Mouse (Mus musculus) heart, postnatal 4 days (tissue): ENCODE measurements around the gene Khk. TPM values are rescaled to one million over a fixed set of nuclear protein-coding genes. Genes with fewer than 3 reads are reported as not detected.

Experiments used
- DNase-seq: peaks from one replicate; pipeline ENCODE4 v3.0.0; 2021
- total RNA-seq, 2 experiments: library from RNA; stranded (reverse); gene quantifications; 2 replicates each; pipeline ENCODE4 v1.2.3; 2021

Gene Khk
- total RNA-seq, 2 experiments from 2014 or later: 6.4 to 9.2 TPM

DNA sequence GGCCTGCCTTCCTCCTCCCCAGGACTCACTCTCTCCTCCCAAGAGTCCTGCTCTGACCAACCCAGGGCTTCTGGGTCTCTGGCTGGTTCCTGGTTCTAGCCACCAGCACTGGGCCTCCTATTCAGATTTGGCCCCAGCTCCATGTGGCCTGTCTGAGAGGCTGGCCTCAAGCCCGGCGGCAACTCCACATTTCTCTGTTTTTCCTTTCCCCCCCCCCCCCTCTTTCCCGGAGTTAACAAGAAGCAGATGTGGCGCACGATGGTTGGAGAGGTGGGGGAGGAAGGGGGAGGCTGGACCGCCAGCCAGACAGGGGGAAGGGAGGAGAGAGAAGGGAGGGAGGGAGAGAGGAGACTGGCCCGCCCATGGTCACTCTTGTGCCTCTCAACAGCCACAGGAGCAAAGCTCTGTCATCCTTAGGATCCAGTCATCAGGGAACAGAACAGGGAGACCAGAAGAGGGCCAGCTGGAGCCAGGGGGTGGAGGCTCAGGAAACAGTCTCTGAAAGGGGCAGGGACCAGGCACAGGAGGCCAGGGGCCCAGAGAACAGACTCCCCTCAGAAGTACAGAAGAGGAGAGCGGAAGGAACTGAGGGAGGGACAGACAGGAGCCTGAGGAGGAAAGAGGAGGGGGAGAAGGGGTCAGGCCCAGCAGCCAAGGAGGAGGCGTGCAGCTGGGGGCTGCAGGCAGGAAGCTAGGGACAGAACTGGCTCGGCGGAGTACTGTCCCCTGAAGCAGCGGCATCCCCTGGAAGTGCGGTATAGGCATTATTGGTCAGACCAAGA lies 8.0 kb upstream of the Khk start, which contains the start of gene Emilin1:
Gene Emilin1, plus strand, starts transcription at position 343 of the 782 bp plus-strand sequence.
- peak; percentile 79 for DNase-seq

GRCm38 (mm10) chr5:30914101-30914635 lies 7.1 kb upstream of the Khk start:
- no peak for DNase-seq

GRCm38 (mm10) chr5:30914849-30915248 lies 6.4 kb upstream of the Khk start:
- DNase-seq: no peak

DNA sequence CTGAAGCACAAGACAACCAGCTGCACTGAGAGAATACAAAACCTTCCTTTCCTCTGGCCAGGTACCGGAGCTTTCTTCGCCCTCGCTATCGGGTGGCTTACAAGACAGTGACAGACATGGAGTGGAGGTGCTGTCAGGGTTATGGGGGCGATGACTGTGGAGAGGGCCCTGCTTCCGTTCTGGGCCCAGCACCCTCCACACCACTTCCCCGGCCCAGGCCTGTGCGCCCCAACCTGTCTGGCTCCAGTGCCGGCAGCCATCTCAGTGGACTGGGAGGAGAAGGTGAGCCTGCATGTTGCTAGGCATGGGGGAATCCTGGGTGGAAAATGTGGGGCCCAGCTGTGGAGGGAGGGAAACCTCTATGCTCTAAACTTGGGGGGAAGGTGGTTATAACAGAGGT lies 5.8 kb upstream of the Khk start:
- peak; percentile 42 for DNase-seq

DNA sequence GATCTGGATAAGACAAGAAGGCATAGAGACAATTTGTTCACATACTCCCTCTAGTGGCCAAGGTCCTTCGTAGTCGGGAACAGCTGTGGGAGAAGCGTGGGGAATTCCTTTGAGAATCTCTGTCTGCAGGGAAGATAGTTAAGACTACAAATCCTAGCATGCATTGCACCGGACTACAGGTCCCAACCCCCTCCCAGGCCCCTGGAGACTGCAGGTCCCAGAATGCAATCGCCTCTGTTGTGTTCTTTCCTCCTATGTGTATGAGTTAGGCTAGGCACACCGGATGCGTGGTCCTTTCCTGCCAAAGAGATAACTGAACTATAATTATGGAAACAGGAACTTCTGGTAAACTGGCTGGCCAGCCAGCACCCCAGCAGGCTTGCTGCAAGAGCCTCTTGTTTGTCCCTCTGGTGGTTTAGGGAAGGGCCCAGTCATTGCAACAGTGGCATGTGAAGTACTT lies 5.2 kb upstream of the Khk start:
- DNase-seq: peak; percentile 90

GRCm38 (mm10) chr5:30916841-30917240 lies 4.4 kb upstream of the Khk start:
- DNase-seq: no peak

DNA sequence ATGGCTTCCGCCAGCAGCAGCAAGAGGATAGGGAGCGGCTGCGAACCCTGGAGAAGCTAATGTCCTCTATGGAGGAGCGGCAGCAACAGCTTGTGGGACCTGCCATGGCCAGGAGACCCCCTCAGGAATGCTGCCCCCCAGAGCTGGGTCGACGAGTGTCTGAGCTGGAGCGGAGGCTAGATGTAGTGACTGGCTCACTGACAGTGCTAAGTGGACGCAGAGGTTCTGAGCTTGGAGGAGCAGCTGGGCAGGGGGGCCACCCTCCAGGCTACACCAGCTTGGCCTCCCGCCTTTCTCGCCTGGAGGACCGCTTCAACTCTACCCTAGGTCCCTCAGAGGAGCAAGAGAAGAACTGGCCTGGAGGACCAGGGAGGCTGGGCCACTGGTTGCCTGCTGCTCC lies 3.9 kb upstream of the Khk start:
- no peak for DNase-seq

- no peak for DNase-seq
Measured at GRCm38 (mm10) chr5:30917891-30918670, 3.1 kb upstream of the Khk start.

- DNase-seq: no peak
Measured at GRCm38 (mm10) chr5:30918691-30919090, 2.5 kb upstream of the Khk start.

DNA sequence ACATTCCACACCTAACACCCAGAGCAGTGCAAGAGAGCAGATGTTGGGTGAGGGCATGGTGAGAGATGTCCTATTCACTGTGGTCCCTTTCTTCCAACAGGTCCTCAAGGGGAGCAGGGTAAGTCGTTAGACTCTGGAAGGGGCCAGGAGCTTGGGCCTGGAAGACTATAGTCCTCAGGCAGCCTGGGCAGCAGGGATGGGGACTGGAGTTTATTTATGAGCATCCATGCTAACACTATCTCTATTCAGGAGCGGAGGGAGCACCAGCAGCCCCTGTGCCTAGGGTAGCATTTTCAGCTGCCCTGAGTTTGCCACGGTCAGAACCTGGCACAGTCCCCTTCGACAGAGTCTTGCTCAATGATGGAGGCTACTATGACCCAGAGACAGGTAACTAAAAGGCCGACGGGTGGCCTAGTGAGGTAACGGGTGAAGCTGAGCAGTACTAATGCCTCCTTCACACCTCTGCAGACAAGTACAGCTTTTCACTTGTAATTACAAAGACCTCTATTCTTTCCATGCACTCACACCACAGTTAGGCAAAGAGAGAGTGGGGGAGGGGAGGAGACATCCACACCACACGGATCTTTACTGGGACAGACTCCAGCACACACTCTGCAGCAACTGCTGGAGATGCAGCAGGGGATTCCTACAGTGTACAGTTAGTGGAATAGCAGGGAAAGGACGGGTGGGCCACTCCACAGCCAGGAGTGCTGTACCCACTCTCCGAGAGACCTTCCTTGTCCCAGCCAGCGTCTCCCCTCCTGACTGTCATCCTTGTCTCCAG lies 1.2 kb upstream of the Khk start:
- DNase-seq: no peak

- no peak for DNase-seq
Measured at GRCm38 (mm10) chr5:30920621-30921020, 610 bp upstream of the Khk start.

DNA sequence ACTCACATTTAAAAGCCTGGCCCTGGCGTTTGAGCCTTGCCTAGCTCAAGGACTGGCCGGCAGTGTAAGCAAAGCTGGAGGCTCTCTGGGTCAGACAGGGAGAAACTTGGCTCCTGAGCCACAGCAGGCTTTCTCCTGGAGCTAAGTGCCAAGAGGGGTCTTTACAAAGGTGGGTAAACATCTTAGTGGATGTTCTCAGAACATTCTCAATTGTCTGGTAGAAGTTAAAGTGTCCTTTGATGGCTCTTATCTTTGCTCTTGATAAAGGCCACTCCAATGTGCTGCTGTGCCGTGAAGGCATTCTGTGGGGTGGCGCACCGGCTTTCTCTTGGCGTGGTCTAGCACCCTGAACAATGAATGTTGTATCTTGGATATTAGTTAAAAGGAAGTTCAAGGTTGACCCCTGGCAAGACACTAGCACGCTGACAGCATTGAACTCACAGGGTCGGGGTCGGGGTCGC lies 1.4 kb downstream of the Khk start:
- no peak for DNase-seq

DNA sequence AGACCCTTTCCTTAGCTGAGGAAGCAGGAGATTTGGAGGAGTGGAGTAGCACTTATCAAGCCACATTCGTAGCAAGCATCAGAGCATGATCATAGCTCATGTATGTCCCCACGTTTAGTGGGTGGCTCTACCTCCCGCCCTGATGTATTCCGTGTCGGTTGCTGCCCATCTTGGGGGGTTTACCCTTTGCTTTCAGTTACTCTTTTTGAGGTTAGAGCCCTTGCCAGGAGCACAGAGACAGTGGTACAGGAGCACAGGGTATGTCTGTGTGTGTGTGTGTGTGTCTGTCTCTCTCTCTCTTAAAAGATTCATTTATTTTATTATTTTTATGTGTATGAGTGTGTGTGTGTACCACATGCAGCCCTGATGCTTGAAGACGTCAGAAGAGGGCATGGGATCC lies 1.9 kb downstream of the Khk start:
- DNase-seq: no peak

DNA sequence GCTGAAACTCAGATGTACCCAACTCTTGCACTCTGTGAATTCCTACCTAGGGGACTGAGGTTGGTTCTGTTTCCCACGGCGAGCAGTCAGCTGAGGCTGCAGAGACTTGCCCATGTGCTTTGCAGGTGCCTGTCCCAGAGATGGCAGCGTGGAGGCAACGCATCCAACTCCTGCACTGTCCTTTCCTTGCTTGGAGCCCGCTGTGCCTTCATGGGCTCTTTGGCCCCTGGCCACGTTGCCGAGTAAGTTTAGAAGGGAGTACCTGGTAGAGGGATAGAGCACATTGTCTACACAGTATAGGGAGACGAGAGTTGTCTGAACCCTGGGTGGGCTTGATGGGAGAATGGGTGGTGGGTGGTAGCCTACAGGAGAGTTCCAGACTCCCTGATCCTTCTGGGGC lies 3.4 kb downstream of the Khk start:
- DNase-seq: no peak

- no peak for DNase-seq
Measured at GRCm38 (mm10) chr5:30925217-30925616, 4.0 kb downstream of the Khk start.

DNA sequence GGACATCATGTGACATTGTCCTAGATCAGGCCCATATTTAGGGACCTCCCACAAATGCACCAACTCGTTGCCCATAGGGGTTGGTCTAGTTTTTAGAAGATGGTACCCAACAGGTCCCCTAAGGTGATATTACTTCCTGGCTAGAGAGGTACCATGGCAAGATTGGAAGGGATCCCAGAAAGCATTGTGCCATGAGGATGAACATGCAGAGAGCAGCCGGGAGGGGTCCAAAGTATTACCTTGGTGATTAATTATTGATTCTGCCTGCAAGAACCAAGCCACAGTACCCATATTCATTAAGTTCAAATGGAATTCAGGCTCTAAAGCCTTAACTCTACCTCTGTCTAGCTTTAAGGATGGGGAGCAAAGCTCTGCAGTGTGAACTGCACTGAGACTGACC lies 4.8 kb downstream of the Khk start:
- no peak for DNase-seq

GRCm38 (mm10) chr5:30927945-30928529 lies 6.8 kb downstream of the Khk start:
- peak; percentile 27 for DNase-seq

- peak; percentile 89 for DNase-seq
Measured at GRCm38 (mm10) chr5:30930121-30930520, 8.9 kb downstream of the Khk start.

DNA sequence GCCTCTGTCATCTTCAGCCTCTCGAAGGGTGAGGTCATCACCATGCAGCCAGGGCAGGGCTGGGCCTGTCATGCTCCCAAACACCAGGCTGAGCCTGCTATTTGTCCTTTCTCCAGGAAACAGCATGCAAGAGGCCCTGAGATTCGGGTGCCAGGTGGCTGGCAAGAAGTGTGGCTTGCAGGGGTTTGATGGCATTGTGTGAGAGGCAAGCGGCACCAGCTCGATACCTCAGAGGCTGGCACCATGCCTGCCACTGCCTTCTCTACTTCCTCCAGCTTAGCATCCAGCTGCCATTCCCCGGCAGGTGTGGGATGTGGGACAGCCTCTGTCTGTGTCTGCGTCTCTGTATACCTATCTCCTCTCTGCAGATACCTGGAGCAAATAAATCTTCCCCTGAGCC lies 9.6 kb downstream of the Khk start:
- no peak for DNase-seq

DNA sequence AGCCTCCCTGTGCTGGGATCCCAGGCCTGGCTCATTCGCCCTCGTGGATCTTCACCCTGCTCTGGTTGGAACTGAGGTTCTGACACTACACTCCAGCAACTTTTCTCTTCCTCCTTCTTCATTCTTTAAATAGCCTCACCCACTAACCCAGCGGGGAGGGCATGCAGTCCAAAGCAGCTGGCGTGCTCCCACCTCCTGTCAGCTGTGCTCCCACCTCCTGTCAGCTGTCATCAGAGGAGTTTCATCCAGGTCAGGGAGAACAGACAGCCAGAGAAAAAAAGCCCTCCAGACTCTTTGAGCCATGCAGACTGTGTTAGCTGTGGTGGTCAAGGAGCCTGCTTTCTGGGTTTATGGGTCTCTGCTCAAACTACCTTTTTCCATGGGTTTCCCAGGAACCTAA lies 10.1 kb downstream of the Khk start:
- no peak for DNase-seq

DNA sequence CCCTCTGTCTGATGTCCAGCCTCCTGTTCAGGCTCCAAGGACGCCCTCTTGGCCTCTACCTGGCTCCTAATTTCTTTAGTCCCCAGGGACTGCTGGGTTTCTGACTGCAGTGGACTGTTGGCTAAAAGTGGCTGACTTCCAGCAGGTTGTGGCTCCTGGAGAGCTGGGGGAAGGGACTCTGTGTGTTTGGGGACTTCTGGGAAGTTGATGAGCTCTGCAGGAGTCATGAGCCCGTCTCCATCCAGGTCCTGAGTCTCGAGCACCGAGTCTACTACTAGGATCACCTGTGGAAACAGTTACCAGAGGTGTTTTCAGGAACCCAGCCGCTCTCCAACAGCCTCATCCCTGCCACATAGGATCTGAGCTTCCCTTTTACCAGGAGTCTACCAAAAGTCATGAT lies 12.5 kb downstream of the Khk start:
- no peak for DNase-seq
